Mouse (Mus musculus) limb, embryonic 13.5 days (tissue): Measurements from ENCODE around the gene Ptar1. TPM values are rescaled to one million over a fixed set of nuclear protein-coding genes. Genes with fewer than 3 reads are reported as not detected.
"Not testable (repeated sequence)": the region's sequence is repeated elsewhere in the genome, so short reads cannot be mapped to it uniquely, and the experiment has no call there.

Experiments used
- ATAC-seq: fragments of 200-750 bp; cut with Nextera tagmentation; 2 replicates; pipeline ENCODE4 v1.8.0; 2017; ENCODE audit warnings: low read depth, moderate number of reproducible peaks, moderate TSS enrichment; ENCODE audit not compliant: low FRiP score
- H3K27ac ChIP-seq: fragments of 300-500 bp; sonication (generic); 2 replicates; pipeline ENCODE4 v1.5.1; 2015; ENCODE audit warnings: inconsistent platforms, mild to moderate bottlenecking, moderate library complexity
- H3K27me3 ChIP-seq: fragments of 300-500 bp; sonication (generic); 2 replicates; pipeline ENCODE4 v1.6.1; 2015; ENCODE audit warnings: mild to moderate bottlenecking, inconsistent platforms
- H3K36me3 ChIP-seq: fragments of 300-500 bp; sonication (generic); 2 replicates; pipeline ENCODE4 v1.6.1; 2015; ENCODE audit warnings: inconsistent platforms, mild to moderate bottlenecking, moderate library complexity
- H3K4me1 ChIP-seq: fragments of 300-500 bp; sonication (generic); 2 replicates; pipeline ENCODE4 v1.6.1; 2015; ENCODE audit warnings: inconsistent platforms
- H3K4me2 ChIP-seq: fragments of 300-500 bp; sonication (generic); replicated peaks from 2 replicates; pipeline ENCODE4 v1.6.1; 2015; ENCODE audit warnings: inconsistent platforms, mild to moderate bottlenecking, moderate library complexity
- H3K4me3 ChIP-seq: fragments of 300-500 bp; sonication (generic); 2 replicates; pipeline ENCODE4 v1.5.1; 2015; ENCODE audit warnings: moderate library complexity, mild to moderate bottlenecking, inconsistent platforms
- H3K9ac ChIP-seq: fragments of 300-500 bp; sonication (generic); 2 replicates; pipeline ENCODE4 v1.6.1; 2015; ENCODE audit warnings: mild to moderate bottlenecking, inconsistent platforms
- H3K9me3 ChIP-seq: fragments of 300-500 bp; sonication (generic); 2 replicates; pipeline ENCODE4 v1.6.1; 2016; ENCODE audit warnings: inconsistent platforms
- WGBS: fragments of 180-500 bp; shearing (Covaris S2); methylation state at CpG from one replicate; pipeline ENCODE4 v1.1.7; 2015; 5-methylcytosine and 5-hydroxymethylcytosine counted together
- polyA plus RNA-seq: library from polyadenylated mRNA; unstranded; fragments of >200 nt; fragmentation: Nextera tagmentation; extraction: Ambion mirVana; gene quantifications from 2 replicates; pipeline ENCODE4 v1.2.1, GENCODE M21; 2015

The Ptar1 gene
- 5.3 and 5.6 TPM in 2 replicates for polyA plus RNA-seq

DNA sequence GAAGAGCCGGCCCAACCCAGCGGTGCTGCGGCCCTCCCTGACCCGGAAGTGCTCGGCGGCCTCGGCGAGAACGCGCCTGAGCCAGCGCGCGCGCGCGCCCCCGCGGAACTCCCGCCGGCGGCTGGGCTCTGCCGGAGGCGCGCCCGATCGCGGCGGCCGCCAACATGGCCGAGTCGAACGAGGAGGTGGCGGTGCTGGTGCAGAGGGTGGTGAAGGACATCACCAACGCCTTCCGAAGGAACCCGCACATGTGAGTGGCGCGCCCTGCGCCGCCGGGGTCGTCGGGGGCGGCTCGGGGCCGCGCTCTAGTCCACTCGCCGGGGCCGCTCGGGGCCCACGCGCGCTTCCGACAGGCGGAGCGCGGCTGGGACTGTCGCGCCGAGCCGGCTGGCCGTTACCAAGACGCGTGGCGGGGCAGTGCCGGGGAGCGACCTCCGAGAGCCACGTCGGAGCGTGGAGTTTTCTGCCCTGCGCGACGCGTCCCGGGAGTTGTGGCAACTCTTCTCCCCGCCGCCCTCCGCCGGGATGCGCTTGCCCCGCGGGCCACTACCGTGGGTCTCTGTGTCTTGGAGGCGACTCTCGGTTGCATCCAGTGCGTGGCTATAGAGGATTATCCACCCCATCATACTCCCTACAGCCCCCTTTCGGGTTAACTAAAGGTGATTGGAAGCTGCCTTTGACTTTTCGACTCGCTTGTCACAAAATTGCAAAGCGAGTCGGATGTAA, at the start of gene Ptar1:
Ptar1 (plus strand) TSS at position 134 of the 726 bp plus-strand sequence.
- Histone ChIP-seq H3K4me2 (peak within 1 kb of the TSS; percentile 66), H3K27me3 (no peaks in the 10 kb centered on the region), H3K4me1 (peaks cover 11% of the 10 kb centered on the region), H3K9me3 (no peaks in the 10 kb centered on the region), H3K4me3 (peak within 1 kb of the TSS; percentile 80), H3K9ac (peak within 1 kb of the TSS; percentile 91), H3K27ac (peak within 1 kb of the TSS; percentile 93), H3K36me3 (no peaks in the 10 kb centered on the region)
- peak; percentile 95 for ATAC-seq
- under 1% methylated on average over 93 of the region's 93 CpGs for WGBS

DNA sequence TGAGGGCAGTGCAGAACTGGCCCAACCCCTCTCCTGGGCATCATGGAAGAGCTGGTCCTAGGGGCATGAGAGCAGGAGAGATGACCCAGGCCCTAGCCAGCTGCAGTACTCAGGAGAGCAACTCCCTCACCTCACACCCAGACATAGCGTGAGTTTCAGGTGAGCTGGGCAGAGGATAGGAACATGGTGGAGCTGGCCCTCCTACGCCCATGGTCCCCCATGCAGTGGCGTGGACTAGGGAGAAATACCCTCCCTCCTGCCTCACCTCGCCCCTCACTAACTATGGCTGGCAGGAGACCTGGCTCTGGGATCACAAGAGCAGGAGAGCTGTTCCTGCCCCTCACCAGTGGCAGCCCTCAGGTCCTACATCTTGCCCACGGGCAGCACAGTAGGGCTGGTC, 43.4 kb upstream of the Ptar1 start:
- no peaks in the 10 kb centered on the region for H3K9me3 ChIP-seq
- no peaks in the 10 kb centered on the region for H3K27me3 ChIP-seq
- H3K4me2 ChIP-seq, result no peak overlapping the region
- no peak overlapping the region for H3K4me3 ChIP-seq
- H3K4me1 ChIP-seq, result no peaks in the 10 kb centered on the region
- H3K27ac ChIP-seq, result no peak overlapping the region
- no peak for ATAC-seq
- H3K36me3 ChIP-seq, result no peaks in the 10 kb centered on the region
- no peak overlapping the region for H3K9ac ChIP-seq
- WGBS, result 86% methylated on average over 5 of the region's 5 CpGs

DNA sequence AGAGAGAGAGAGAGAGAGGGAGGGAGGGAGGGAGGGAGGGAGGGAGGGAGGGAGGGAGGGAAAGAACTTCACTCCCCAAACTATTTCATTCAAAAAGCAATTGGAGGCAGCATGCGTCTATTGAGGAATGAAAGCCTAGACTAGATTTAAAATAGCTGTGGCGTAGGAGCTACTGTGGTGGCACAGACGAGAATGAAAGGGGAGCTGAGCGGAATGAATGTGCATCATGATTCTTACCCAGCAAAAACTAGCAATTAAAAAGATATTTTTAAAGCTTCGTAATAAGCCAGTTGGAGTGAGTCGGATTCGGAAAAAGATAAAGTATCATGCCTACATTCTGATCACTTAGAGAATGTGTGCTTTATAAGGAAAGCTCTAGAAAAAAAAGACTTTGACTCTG, 41.9 kb upstream of the Ptar1 start:
- H3K9ac ChIP-seq, result no peak overlapping the region
- no peaks in the 10 kb centered on the region for H3K27me3 ChIP-seq
- no peaks in the 10 kb centered on the region for H3K4me1 ChIP-seq
- H3K4me3 ChIP-seq, result no peak overlapping the region
- H3K36me3 ChIP-seq, result no peaks in the 10 kb centered on the region
- no peak overlapping the region for H3K4me2 ChIP-seq
- no peak for ATAC-seq
- 84% methylated on average over 7 of the region's 7 CpGs for WGBS
- no peaks in the 10 kb centered on the region for H3K9me3 ChIP-seq
- no peak overlapping the region for H3K27ac ChIP-seq

DNA sequence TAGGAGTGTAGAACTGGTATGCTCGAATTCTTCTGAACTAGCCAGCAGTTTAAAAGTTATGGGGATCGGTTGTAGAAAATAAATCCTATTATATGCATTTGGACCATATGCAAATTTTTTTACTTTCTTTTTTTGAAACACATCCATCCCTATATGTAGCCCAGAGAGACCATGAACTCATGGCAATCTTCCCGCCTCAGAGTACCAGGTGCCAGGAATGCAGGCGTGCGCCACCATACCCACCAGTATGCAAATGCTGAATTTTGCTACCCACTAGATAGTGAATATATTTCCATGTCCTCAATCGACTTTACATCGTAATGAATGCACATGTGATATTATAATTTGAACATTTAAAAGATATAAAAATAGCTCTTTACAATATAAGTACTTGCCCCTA, 39.9 kb upstream of the Ptar1 start:
- Histone ChIP-seq H3K4me1 (no peaks in the 10 kb centered on the region), H3K4me3 (no peak overlapping the region), H3K9ac (no peak overlapping the region), H3K9me3 (no peaks in the 10 kb centered on the region), H3K27me3 (0 out of 2 replicates have a peak, but pooled peaks cover 4% of the 10 kb centered on the region), H3K27ac (no peak overlapping the region), H3K4me2 (no peak overlapping the region), H3K36me3 (no peaks in the 10 kb centered on the region)
- ATAC-seq, result no peak
- 93% methylated on average over 7 of the region's 7 CpGs for WGBS

DNA sequence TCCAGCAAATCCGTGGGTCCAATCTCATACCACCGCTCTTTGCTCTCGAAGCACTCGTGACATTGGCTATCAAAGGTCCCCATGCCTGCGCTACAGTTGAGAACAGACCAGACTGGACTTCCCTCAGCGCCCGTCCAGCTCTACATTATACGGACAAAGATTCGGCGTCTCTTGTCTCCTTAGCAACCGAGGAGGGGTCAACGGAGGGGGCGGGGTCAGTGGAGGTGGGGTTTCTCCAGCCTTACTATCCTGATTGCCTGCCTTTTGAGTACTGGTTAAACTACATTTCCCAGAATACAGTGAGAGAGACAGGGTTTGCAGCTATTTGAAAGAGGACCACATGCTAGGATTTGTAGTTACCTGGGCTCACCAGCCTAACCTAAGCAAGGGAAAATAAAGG, 34.6 kb upstream of the Ptar1 start, which contains the start of gene 1700028P14Rik:
1700028P14Rik (minus strand) TSS at position 169 of the 400 bp plus-strand sequence.
- Histone ChIP-seq H3K27ac (no peak within 1 kb of the TSS), H3K9ac (no peak within 1 kb of the TSS), H3K9me3 (no peaks in the 10 kb centered on the region), H3K4me2 (peak within 1 kb of the TSS; percentile 57), H3K27me3 (0 out of 2 replicates have a peak, but pooled peaks cover 4% of the 10 kb centered on the region), H3K36me3 (no peaks in the 10 kb centered on the region), H3K4me1 (no peaks in the 10 kb centered on the region), H3K4me3 (peak within 1 kb of the TSS; percentile 29)
- ATAC-seq, result peak; percentile 88
- 5% methylated on average over 13 of the region's 13 CpGs for WGBS

DNA sequence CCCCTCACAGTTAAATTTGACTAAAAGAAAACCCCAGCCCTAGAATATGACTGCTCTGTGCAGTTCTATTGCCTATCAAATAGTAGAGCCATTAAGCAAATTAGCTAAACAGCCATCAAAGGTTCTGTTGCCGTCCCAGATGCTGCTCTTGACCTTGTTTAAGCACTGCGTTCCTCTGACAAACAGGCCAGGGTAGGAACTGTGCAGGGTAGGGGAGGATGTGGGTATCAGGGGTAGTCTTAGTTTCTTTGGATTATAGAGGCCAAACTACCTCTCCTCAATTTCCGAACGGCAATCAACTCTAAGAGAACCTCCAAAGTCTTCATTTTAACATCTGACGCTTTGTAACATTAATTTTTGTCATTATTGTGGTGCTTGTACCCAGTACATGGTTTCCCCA, 34.1 kb upstream of the Ptar1 start:
- Histone ChIP-seq H3K27me3 (0 out of 2 replicates have a peak, but pooled peaks cover 4% of the 10 kb centered on the region), H3K9ac (no peak overlapping the region), H3K4me2 (peak overlapping the region; percentile 57; the same call in 1 of the 2 replicates), H3K4me1 (no peaks in the 10 kb centered on the region), H3K9me3 (no peaks in the 10 kb centered on the region), H3K36me3 (no peaks in the 10 kb centered on the region), H3K4me3 (no peak overlapping the region), H3K27ac (no peak overlapping the region)
- ATAC-seq, result no peak
- WGBS, result 84% methylated on average over 5 of the region's 5 CpGs

DNA sequence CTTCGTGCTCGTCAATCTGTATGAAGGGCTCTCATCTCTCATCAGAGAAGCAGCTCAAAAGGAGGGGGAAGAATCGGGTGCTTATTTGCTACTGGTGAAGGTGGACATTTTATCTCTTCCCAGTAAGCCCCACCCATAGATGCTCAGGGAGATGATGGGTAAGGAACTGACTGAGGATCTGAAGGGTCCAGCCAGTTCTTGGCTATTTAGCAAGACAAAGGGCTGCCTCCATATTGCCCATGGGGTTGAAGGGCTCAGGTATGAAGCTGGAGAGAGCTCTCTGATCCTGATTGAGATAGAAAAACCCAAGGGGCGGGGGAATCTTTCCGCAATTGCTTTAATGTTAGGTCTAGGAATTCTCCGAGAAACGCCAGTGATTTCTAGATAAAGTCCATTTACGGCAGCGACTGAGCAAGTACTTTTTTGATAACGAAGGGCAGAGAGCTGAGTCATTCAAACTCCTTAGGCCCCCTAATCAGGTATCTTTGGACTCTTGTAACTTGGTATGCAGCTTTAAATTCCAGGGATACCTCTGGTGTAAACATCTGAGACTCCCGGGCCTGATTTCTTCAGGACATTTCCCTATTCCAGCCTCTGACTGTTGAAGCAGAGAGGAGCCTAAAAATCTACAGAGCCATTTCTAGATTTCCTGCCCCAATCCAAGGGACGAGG, 29.8 kb upstream of the Ptar1 start:
- Histone ChIP-seq H3K4me3 (no peak overlapping the region), H3K36me3 (no peaks in the 10 kb centered on the region), H3K9me3 (no peaks in the 10 kb centered on the region), H3K27me3 (no peaks in the 10 kb centered on the region), H3K4me2 (no peak overlapping the region), H3K4me1 (no peaks in the 10 kb centered on the region), H3K9ac (no peak overlapping the region), H3K27ac (no peak overlapping the region)
- 64% methylated on average over 12 of the region's 12 CpGs for WGBS
- ATAC-seq, result no peak

DNA sequence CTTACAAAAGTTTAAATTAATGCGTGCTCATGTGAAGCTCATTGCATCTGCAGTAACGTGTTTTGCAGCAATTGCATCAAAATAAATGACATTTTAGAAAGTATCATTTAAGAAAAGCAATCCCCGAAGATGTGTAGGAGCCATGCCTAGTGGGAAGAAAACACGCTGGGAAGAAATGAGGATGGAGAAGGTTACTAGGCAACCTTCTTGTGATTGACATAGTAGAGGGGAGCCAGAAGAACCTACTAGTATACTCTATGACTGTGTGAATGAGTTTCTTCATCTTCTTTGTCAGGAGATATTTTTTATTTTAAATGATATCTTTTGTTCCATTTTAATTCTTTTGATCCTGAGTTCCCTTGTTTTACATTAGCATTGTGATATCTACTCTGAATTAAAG, 28.9 kb upstream of the Ptar1 start:
- 90% methylated on average over 4 of the region's 4 CpGs for WGBS
- no peaks in the 10 kb centered on the region for H3K36me3 ChIP-seq
- H3K27me3 ChIP-seq, result no peaks in the 10 kb centered on the region
- no peak overlapping the region for H3K4me3 ChIP-seq
- no peaks in the 10 kb centered on the region for H3K9me3 ChIP-seq
- H3K9ac ChIP-seq, result no peak overlapping the region
- H3K27ac ChIP-seq, result no peak overlapping the region
- no peaks in the 10 kb centered on the region for H3K4me1 ChIP-seq
- H3K4me2 ChIP-seq, result no peak overlapping the region
- ATAC-seq, result no peak

DNA sequence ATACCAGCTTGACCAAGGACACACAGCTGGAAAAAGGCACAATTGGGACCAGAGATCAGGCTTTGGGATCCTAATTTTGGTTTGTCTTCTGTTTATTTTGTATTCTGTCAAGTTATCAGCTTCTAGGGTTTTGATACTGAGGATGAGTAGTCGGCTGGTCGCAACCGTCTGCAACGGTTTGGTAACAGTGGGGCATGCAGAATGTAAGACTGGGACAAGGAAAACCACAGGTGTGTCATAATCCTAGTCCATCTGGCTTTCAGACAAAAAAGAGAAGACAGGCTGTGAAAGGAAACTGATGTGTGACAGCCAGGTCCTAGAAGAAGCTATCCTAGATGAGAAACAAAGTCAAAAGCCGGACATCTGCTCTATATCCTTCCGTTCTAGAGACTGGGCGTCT, 23.1 kb upstream of the Ptar1 start:
- Histone ChIP-seq H3K36me3 (no peaks in the 10 kb centered on the region), H3K4me3 (no peak overlapping the region), H3K4me1 (no peaks in the 10 kb centered on the region), H3K9me3 (no peaks in the 10 kb centered on the region), H3K27me3 (no peaks in the 10 kb centered on the region), H3K4me2 (no peak overlapping the region), H3K27ac (no peak overlapping the region), H3K9ac (no peak overlapping the region)
- ATAC-seq, result no peak
- 91% methylated on average over 7 of the region's 7 CpGs for WGBS

DNA sequence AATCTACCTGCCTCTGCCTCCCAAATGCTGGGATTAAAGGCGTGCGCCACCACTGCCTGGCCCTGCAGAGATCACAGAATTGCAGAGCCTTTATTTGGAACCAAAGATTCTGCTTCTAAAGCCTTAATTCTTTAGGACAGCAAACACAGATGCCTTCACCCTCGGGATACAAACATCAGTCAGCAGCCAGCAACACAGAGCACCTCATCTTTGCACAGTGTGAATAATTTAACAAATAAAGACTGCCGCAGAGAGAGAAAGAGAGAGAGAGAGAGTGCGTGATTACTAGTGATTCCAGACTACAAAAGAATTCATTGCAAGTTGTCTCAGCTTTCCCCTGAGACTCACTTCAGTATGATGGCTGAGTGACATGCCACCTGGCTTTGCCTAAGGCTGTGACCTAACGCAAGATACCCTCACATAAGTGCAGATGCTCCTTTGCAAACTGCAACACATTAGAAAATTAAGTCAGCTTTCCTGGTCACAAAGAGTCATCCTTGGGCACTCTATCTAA, 19.0 kb upstream of the Ptar1 start:
- no peaks in the 10 kb centered on the region for H3K27me3 ChIP-seq
- no peak overlapping the region for H3K4me3 ChIP-seq
- WGBS, result 73% methylated on average over 6 of the region's 6 CpGs
- H3K9ac ChIP-seq, result no peak overlapping the region
- no peaks in the 10 kb centered on the region for H3K36me3 ChIP-seq
- no peaks in the 10 kb centered on the region for H3K9me3 ChIP-seq
- no peak for ATAC-seq
- no peaks in the 10 kb centered on the region for H3K4me1 ChIP-seq
- H3K4me2 ChIP-seq, result no peak overlapping the region
- H3K27ac ChIP-seq, result no peak overlapping the region

DNA sequence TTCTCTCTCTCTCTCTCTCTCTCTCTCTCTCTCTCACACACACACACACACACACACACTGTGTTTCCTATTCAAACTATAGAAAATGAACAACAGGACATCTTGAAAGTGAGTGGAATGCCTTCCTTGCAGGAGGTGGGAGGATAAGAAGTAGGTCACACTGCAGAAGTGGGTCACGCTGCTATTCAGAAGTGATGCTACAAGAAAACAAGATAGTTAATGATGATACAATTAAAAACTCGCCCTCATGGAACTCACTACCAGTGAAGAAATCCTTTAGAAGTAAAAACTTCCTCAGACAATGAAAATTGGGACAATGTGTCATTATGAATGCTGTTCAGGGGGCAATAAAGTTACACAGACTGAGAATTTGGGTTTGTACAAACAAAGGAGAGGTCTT, 14.2 kb upstream of the Ptar1 start:
- no peak for ATAC-seq
- Histone ChIP-seq H3K4me2 (no peak overlapping the region), H3K9ac (no peak overlapping the region), H3K27ac (no peak overlapping the region), H3K4me1 (no peaks in the 10 kb centered on the region), H3K9me3 (no peaks in the 10 kb centered on the region), H3K27me3 (no peaks in the 10 kb centered on the region), H3K36me3 (no peaks in the 10 kb centered on the region), H3K4me3 (no peak overlapping the region)
- WGBS, result 69% methylated on average over 2 of the region's 2 CpGs

DNA sequence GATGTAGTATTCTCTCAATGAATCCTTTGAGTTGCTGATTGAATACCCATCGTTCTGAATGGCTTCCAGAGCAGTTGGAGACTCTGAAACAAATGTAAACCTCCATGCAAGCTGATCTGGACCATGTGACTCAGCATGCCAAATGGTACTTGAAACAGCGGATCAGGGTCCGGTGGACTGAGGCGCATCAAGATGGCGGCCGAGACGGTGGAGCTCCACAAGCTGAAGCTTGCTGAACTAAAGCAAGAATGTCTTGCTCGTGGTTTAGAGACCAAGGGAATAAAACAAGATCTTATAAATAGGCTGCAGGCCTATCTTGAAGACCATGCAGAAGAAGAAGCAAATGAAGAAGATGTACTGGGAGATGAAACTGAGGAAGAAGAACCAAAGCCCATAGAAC, 11.6 kb upstream of the Ptar1 start:
- H3K4me2 ChIP-seq, H3K9me3 ChIP-seq, H3K27ac ChIP-seq, H3K4me3 ChIP-seq, ATAC-seq, H3K4me1 ChIP-seq, H3K9ac ChIP-seq, H3K27me3 ChIP-seq, H3K36me3 ChIP-seq: not testable (repeated sequence)
- WGBS, result 89% methylated on average over 8 of the region's 8 CpGs
